Mouse (Mus musculus): Measurements from ENCODE around the gene Apom.

- TF ChIP-seq CTCF (IDR thresholded peaks at IDR 0.05; ENCODE audit: extremely low read depth, insufficient read depth, insufficient read length, insufficient replicate concordance): no peak
- TF ChIP-seq POLR2A (IDR thresholded peaks at IDR 0.05; ENCODE audit: low read depth, low read length): peak; percentile 81
Observed at GRCm38 (mm10) chr17:35126206-35126611, 5.6 kb downstream of the Apom start, which contains the start of gene D17H6S53E.

Data from spleen, adult 2 months (tissue).